Mouse (Mus musculus) embryonic facial prominence, embryonic 14.5 days (tissue): ENCODE data around the gene Tmem120a. TPM values are rescaled to one million over a fixed set of nuclear protein-coding genes. Genes with fewer than 3 reads are reported as not detected.
A peak's percentile ranks its signal among the peaks of the same experiment; 100 is the strongest.

ENCODE experiments used
- ATAC-seq: fragments of 200-750 bp; cut with Nextera tagmentation; 2 replicates; pipeline ENCODE4 v1.8.0; 2017; ENCODE audit warnings: low read depth, moderate number of reproducible peaks, moderate TSS enrichment
- DNase-seq: peaks from one replicate; pipeline ENCODE4 v3.0.0-alpha.2; 2015; ENCODE audit warnings: low spot score
- H3K27ac ChIP-seq: fragments of 300-500 bp; sonication (generic); replicated peaks from 2 replicates; pipeline ENCODE4 v1.5.1; 2014; ENCODE audit warnings: low read depth, mild to moderate bottlenecking, low read length, moderate library complexity
- H3K27me3 ChIP-seq: fragments of 300-500 bp; sonication (generic); replicated peaks from 2 replicates; pipeline ENCODE4 v1.6.1; 2014; ENCODE audit warnings: low read length; ENCODE audit not compliant: control insufficient read depth, insufficient read depth
- H3K36me3 ChIP-seq: fragments of 300-500 bp; sonication (generic); 2 replicates; pipeline ENCODE4 v1.6.1; 2014; ENCODE audit warnings: low read length, mixed read lengths; ENCODE audit not compliant: control insufficient read depth, insufficient read depth
- H3K4me1 ChIP-seq: fragments of 300-500 bp; sonication (generic); 2 replicates; pipeline ENCODE4 v1.6.1; 2014; ENCODE audit warnings: antibody characterized with exemption, low read length; ENCODE audit not compliant: control insufficient read depth, insufficient read depth
- H3K4me2 ChIP-seq: fragments of 300-500 bp; sonication (generic); 2 replicates; pipeline ENCODE4 v1.6.1; 2014; ENCODE audit warnings: low read depth, mild to moderate bottlenecking, low read length, moderate library complexity, mixed read lengths
- H3K4me3 ChIP-seq: fragments of 300-500 bp; sonication (generic); 2 replicates; pipeline ENCODE4 v1.5.1; 2014; ENCODE audit warnings: low read depth, mild to moderate bottlenecking, low read length
- H3K9ac ChIP-seq: fragments of 300-500 bp; sonication (generic); 2 replicates; pipeline ENCODE4 v1.6.1; 2014; ENCODE audit warnings: low read depth, mild to moderate bottlenecking, low read length, moderate library complexity, mixed read lengths
- H3K9me3 ChIP-seq: fragments of 300-500 bp; sonication (generic); 2 replicates; pipeline ENCODE4 v1.6.1; 2016; ENCODE audit warnings: low read length; ENCODE audit not compliant: control insufficient read depth
- WGBS: fragments of 180-500 bp; shearing (Covaris S2); extraction: QIAGEN DNeasy Blood & Tissue Kit; methylation state at CpG from one replicate; pipeline ENCODE4 v1.1.7; 2014; 5-methylcytosine and 5-hydroxymethylcytosine counted together
- polyA plus RNA-seq: library from polyadenylated mRNA; unstranded; fragments of >200 nt; fragmentation: Nextera tagmentation; extraction: Ambion mirVana; gene quantifications from 2 replicates; pipeline ENCODE4 v1.2.1, GENCODE M21; 2014

The Tmem120a gene
- polyA plus RNA-seq, 1 experiment from 2014 or later: 36.7 TPM

GRCm38 (mm10) chr5:135721076-135721475, 23.2 kb downstream of the Tmem120a start:
- WGBS: 89% methylated on average over 8 of the region's 8 CpGs
- ATAC-seq (no peak), DNase-seq (no peak)
- no peaks in the 10 kb centered on the region for H3K9me3 ChIP-seq
- H3K36me3 ChIP-seq: peaks cover 25% of the 10 kb centered on the region
- H3K27ac ChIP-seq: no peak overlapping the region
- H3K27me3 ChIP-seq: no peaks in the 10 kb centered on the region
- H3K4me3 ChIP-seq: no peak overlapping the region
- H3K4me1 ChIP-seq: peaks cover 25% of the 10 kb centered on the region
- H3K9ac ChIP-seq: no peak overlapping the region
- no peak overlapping the region for H3K4me2 ChIP-seq

GRCm38 (mm10) chr5:135720121-135720520, 24.1 kb downstream of the Tmem120a start:
- Histone ChIP-seq H3K4me3 (no peak overlapping the region), H3K9ac (no peak overlapping the region), H3K4me1 (peaks cover 15% of the 10 kb centered on the region), H3K27ac (no peak overlapping the region), H3K36me3 (peaks cover 28% of the 10 kb centered on the region), H3K27me3 (no peaks in the 10 kb centered on the region), H3K4me2 (no peak overlapping the region), H3K9me3 (no peaks in the 10 kb centered on the region)
- ATAC-seq (no peak), DNase-seq (no peak)
- WGBS: 65% methylated on average over 3 of the region's 3 CpGs

GRCm38 (mm10) chr5:135719586-135720120, 24.6 kb downstream of the Tmem120a start:
- Histone ChIP-seq H3K27ac (no peak overlapping the region), H3K4me2 (no peak overlapping the region), H3K36me3 (peaks cover 28% of the 10 kb centered on the region), H3K9ac (no peak overlapping the region), H3K4me3 (no peak overlapping the region), H3K9me3 (no peaks in the 10 kb centered on the region), H3K4me1 (peaks cover 11% of the 10 kb centered on the region), H3K27me3 (no peaks in the 10 kb centered on the region)
- ATAC-seq (no peak), DNase-seq (no peak)
- 76% methylated on average over 10 of the region's 10 CpGs for WGBS

- Histone ChIP-seq H3K4me3 (no peak overlapping the region), H3K27ac (no peak overlapping the region), H3K4me2 (no peak overlapping the region), H3K9me3 (no peaks in the 10 kb centered on the region), H3K4me1 (peaks cover 4% of the 10 kb centered on the region; the same call in 1 of the 2 replicates), H3K36me3 (peaks cover 28% of the 10 kb centered on the region), H3K27me3 (no peaks in the 10 kb centered on the region), H3K9ac (no peak overlapping the region)
- no peak for ATAC-seq
- WGBS: 47% methylated on average over 10 of the region's 10 CpGs
- DNase-seq: no peak
Observed at GRCm38 (mm10) chr5:135715624-135716023, 28.6 kb downstream of the Tmem120a start.

- Histone ChIP-seq H3K9ac (no peak overlapping the region), H3K4me2 (no peak overlapping the region), H3K36me3 (peaks cover 23% of the 10 kb centered on the region), H3K27me3 (no peaks in the 10 kb centered on the region), H3K4me1 (peaks cover 4% of the 10 kb centered on the region; the same call in 1 of the 2 replicates), H3K9me3 (no peaks in the 10 kb centered on the region), H3K27ac (no peak overlapping the region), H3K4me3 (no peak overlapping the region)
- DNase-seq (peak; percentile 50), ATAC-seq (no peak)
- WGBS: 66% methylated on average over 16 of the region's 16 CpGs
Observed at GRCm38 (mm10) chr5:135713441-135714218, 30.6 kb downstream of the Tmem120a start.

- no peak overlapping the region for H3K9ac ChIP-seq
- 84% methylated on average over 4 of the region's 4 CpGs for WGBS
Observed at GRCm38 (mm10) chr5:135712803-135713202, 31.4 kb downstream of the Tmem120a start.

GRCm38 (mm10) chr5:135711582-135712355, 32.5 kb downstream of the Tmem120a start:
- no peak overlapping the region for H3K4me3 ChIP-seq
- no peaks in the 10 kb centered on the region for H3K27me3 ChIP-seq
- peaks cover 4% of the 10 kb centered on the region; the same call in 1 of the 2 replicates for H3K4me1 ChIP-seq
- no peaks in the 10 kb centered on the region for H3K9me3 ChIP-seq
- WGBS: 86% methylated on average over 13 of the region's 13 CpGs
- no peak overlapping the region for H3K9ac ChIP-seq
- peaks cover 28% of the 10 kb centered on the region for H3K36me3 ChIP-seq
- DNase-seq: no peak
- no peak overlapping the region for H3K27ac ChIP-seq
- no peak overlapping the region for H3K4me2 ChIP-seq
- ATAC-seq: no peak

More at GRCm38 (mm10) chr5:135712803-135713202, 31.4 kb downstream of the Tmem120a start:
- Histone ChIP-seq H3K27ac (no peak overlapping the region), H3K4me1 (peaks cover 4% of the 10 kb centered on the region; the same call in 1 of the 2 replicates), H3K9me3 (no peaks in the 10 kb centered on the region), H3K4me3 (no peak overlapping the region), H3K27me3 (no peaks in the 10 kb centered on the region), H3K4me2 (no peak overlapping the region), H3K36me3 (peaks cover 28% of the 10 kb centered on the region)
- no peak for ATAC-seq
- DNase-seq: no peak

- Histone ChIP-seq H3K27me3 (no peaks in the 10 kb centered on the region), H3K9ac (no peak overlapping the region), H3K4me3 (no peak overlapping the region), H3K9me3 (no peaks in the 10 kb centered on the region), H3K4me2 (no peak overlapping the region), H3K27ac (no peak overlapping the region), H3K4me1 (peaks cover 4% of the 10 kb centered on the region; the same call in 1 of the 2 replicates), H3K36me3 (peaks cover 29% of the 10 kb centered on the region)
- no peak for ATAC-seq
- 82% methylated on average over 7 of the region's 7 CpGs for WGBS
- no peak for DNase-seq
Observed at GRCm38 (mm10) chr5:135710599-135711214, 33.5 kb downstream of the Tmem120a start.
